Mouse (Mus musculus) kidney, adult 2 months (tissue): ENCODE results near the gene Mael.

Experiments used
- CTCF ChIP-seq: fragments of 200-500 bp; conservative IDR thresholded peaks from 2 replicates; pipeline ENCODE4 v1.5.1; 2011; ENCODE audit warnings: low read depth, mild to moderate bottlenecking, control low read depth, low read length, moderate library complexity, mixed read lengths; ENCODE audit not compliant: insufficient read depth, insufficient read length
- POLR2A ChIP-seq: fragments of 200-500 bp; IDR thresholded peaks from one replicate; pipeline ENCODE4 v1.6.1; 2011; ENCODE audit warnings: low read depth, low read length, control low read depth

GRCm38 (mm10) chr1:166266001-166266705 lies 27.6 kb upstream of the Mael start:
- no peak for TF ChIP-seq CTCF
- TF ChIP-seq POLR2A: no peak
